Mouse (Mus musculus) lung, embryonic 16.5 days (tissue): ENCODE results near the gene Gm49711. TPM values are rescaled to one million over a fixed set of nuclear protein-coding genes. Genes with fewer than 3 reads are reported as not detected.

Source experiments
- ATAC-seq: fragments of 200-750 bp; cut with Nextera tagmentation; 2 replicates; pipeline ENCODE4 v1.8.0; 2017; ENCODE audit warnings: low read depth, mild to moderate bottlenecking, moderate library complexity
- H3K27ac ChIP-seq: fragments of 300-500 bp; sonication (generic); 2 replicates; pipeline ENCODE4 v1.5.1; 2014; ENCODE audit warnings: mild to moderate bottlenecking, control low read depth, low read length
- H3K27me3 ChIP-seq: fragments of 300-500 bp; sonication (generic); 2 replicates; pipeline ENCODE4 v1.6.1; 2014; ENCODE audit warnings: low read depth, low read length, mixed read lengths; ENCODE audit not compliant: control insufficient read depth, insufficient read depth
- H3K36me3 ChIP-seq: fragments of 300-500 bp; sonication (generic); 2 replicates; pipeline ENCODE4 v1.6.1; 2014; ENCODE audit warnings: low read length; ENCODE audit not compliant: control insufficient read depth, insufficient read depth
- H3K4me1 ChIP-seq: fragments of 300-500 bp; sonication (generic); replicated peaks from 2 replicates; pipeline ENCODE4 v1.6.1; 2014; ENCODE audit warnings: low read length, mixed read lengths; ENCODE audit not compliant: control insufficient read depth, insufficient read depth
- H3K4me2 ChIP-seq: fragments of 300-500 bp; sonication (generic); 2 replicates; pipeline ENCODE4 v1.6.1; 2014; ENCODE audit warnings: low read depth, low read length, control low read depth
- H3K4me3 ChIP-seq: fragments of 300-500 bp; sonication (generic); 2 replicates; pipeline ENCODE4 v1.5.1; 2014; ENCODE audit warnings: mild to moderate bottlenecking, low read length, control low read depth
- H3K9ac ChIP-seq: fragments of 300-500 bp; sonication (generic); 2 replicates; pipeline ENCODE4 v1.6.1; 2014; ENCODE audit warnings: low read length, control low read depth
- H3K9me3 ChIP-seq: fragments of 300-500 bp; sonication (generic); 2 replicates; pipeline ENCODE4 v1.6.1; 2016; ENCODE audit warnings: low read length; ENCODE audit not compliant: control insufficient read depth
- WGBS: fragments of 180-500 bp; shearing (Covaris S2); extraction: QIAGEN DNeasy Blood & Tissue Kit; methylation state at CpG from one replicate; pipeline ENCODE4 v1.1.7; 2014; 5-methylcytosine and 5-hydroxymethylcytosine counted together
- polyA plus RNA-seq: library from polyadenylated mRNA; unstranded; fragments of >200 nt; fragmentation: Nextera tagmentation; extraction: Ambion mirVana; gene quantifications from 2 replicates; pipeline ENCODE4 v1.2.1, GENCODE M21; 2015

Gm49711 gene
- polyA plus RNA-seq, 1 experiment from 2014 or later = not detected

GRCm38 (mm10) chr16:92058644-92059620 lies 816 bp downstream of the Gm49711 start:
- Histone ChIP-seq H3K9ac (peak overlapping the region; percentile 79), H3K4me3 (peak overlapping the region; percentile 89), H3K36me3 (no peaks in the 10 kb centered on the region), H3K27me3 (peaks cover 3% of the 10 kb centered on the region; the same call in 1 of the 2 replicates), H3K9me3 (peaks cover 7% of the 10 kb centered on the region), H3K27ac (no peak overlapping the region), H3K4me2 (peak overlapping the region; percentile 97), H3K4me1 (peaks cover 5% of the 10 kb centered on the region; the same call in 1 of the 2 replicates)
- WGBS = 4% methylated on average over 47 of the region's 63 CpGs
- ATAC-seq = peak; percentile 41

- Histone ChIP-seq H3K9me3 (no peaks in the 10 kb centered on the region), H3K4me3 (no peak overlapping the region), H3K27me3 (peaks cover 3% of the 10 kb centered on the region; the same call in 1 of the 2 replicates), H3K27ac (no peak overlapping the region), H3K4me1 (peaks cover 5% of the 10 kb centered on the region; the same call in 1 of the 2 replicates), H3K36me3 (no peaks in the 10 kb centered on the region), H3K4me2 (no peak overlapping the region), H3K9ac (no peak overlapping the region)
- WGBS = 82% methylated on average over 3 of the region's 3 CpGs
- ATAC-seq = no peak
These were observed 2.1 kb downstream of the Gm49711 start for GRCm38 (mm10) chr16:92060213-92060612.

GRCm38 (mm10) chr16:92061586-92061985 lies 3.5 kb downstream of the Gm49711 start:
- Histone ChIP-seq H3K36me3 (no peaks in the 10 kb centered on the region), H3K9me3 (no peaks in the 10 kb centered on the region), H3K4me3 (no peak overlapping the region), H3K9ac (no peak overlapping the region), H3K27ac (no peak overlapping the region), H3K4me2 (no peak overlapping the region), H3K27me3 (no peaks in the 10 kb centered on the region), H3K4me1 (peaks cover 5% of the 10 kb centered on the region; the same call in 1 of the 2 replicates)
- no peak for ATAC-seq
- WGBS = 97% methylated on average over 7 of the region's 7 CpGs

GRCm38 (mm10) chr16:92062832-92063231 lies 4.7 kb downstream of the Gm49711 start:
- Histone ChIP-seq H3K4me3 (no peak overlapping the region), H3K36me3 (no peaks in the 10 kb centered on the region), H3K9ac (no peak overlapping the region), H3K4me1 (peaks cover 3% of the 10 kb centered on the region; the same call in 1 of the 2 replicates), H3K4me2 (no peak overlapping the region), H3K27ac (no peak overlapping the region), H3K27me3 (no peaks in the 10 kb centered on the region), H3K9me3 (no peaks in the 10 kb centered on the region)
- WGBS = 97% methylated on average over 1 of the region's 1 CpGs
- ATAC-seq = no peak

GRCm38 (mm10) chr16:92064801-92065200 lies 6.7 kb downstream of the Gm49711 start:
- Histone ChIP-seq H3K9ac (no peak overlapping the region), H3K27me3 (no peaks in the 10 kb centered on the region), H3K4me1 (no peaks in the 10 kb centered on the region), H3K4me3 (no peak overlapping the region), H3K36me3 (no peaks in the 10 kb centered on the region), H3K4me2 (no peak overlapping the region), H3K27ac (no peak overlapping the region), H3K9me3 (no peaks in the 10 kb centered on the region)
- WGBS = 80% methylated on average over 2 of the region's 2 CpGs
- ATAC-seq = no peak

- 78% methylated on average over 8 of the region's 8 CpGs for WGBS
- Histone ChIP-seq H3K4me3 (no peak overlapping the region), H3K4me2 (no peak overlapping the region), H3K27ac (no peak overlapping the region), H3K9me3 (no peaks in the 10 kb centered on the region), H3K4me1 (no peaks in the 10 kb centered on the region), H3K9ac (no peak overlapping the region), H3K27me3 (no peaks in the 10 kb centered on the region), H3K36me3 (no peaks in the 10 kb centered on the region; the same call in 1 of the 2 replicates)
- no peak for ATAC-seq
These were observed 12.2 kb downstream of the Gm49711 start for GRCm38 (mm10) chr16:92070338-92070737.

- H3K27ac ChIP-seq = no peak overlapping the region
- WGBS = 80% methylated on average over 8 of the region's 8 CpGs
- no peak overlapping the region for H3K9ac ChIP-seq
- H3K27me3 ChIP-seq = no peaks in the 10 kb centered on the region
- H3K9me3 ChIP-seq = no peaks in the 10 kb centered on the region
- no peak for ATAC-seq
- H3K4me3 ChIP-seq = no peak overlapping the region
- H3K4me1 ChIP-seq = no peaks in the 10 kb centered on the region
- H3K36me3 ChIP-seq = no peaks in the 10 kb centered on the region
- no peak overlapping the region for H3K4me2 ChIP-seq
These were observed 18.7 kb downstream of the Gm49711 start for GRCm38 (mm10) chr16:92076797-92077196.

GRCm38 (mm10) chr16:92083771-92084453 lies 25.8 kb downstream of the Gm49711 start:
- no peak for ATAC-seq
- no peaks in the 10 kb centered on the region for H3K27me3 ChIP-seq
- H3K9me3 ChIP-seq = no peaks in the 10 kb centered on the region
- no peak overlapping the region for H3K27ac ChIP-seq
- H3K4me2 ChIP-seq = no peak overlapping the region
- no peak overlapping the region for H3K4me3 ChIP-seq
- 74% methylated on average over 10 of the region's 10 CpGs for WGBS
- H3K36me3 ChIP-seq = no peaks in the 10 kb centered on the region
- H3K9ac ChIP-seq = no peak overlapping the region
- H3K4me1 ChIP-seq = no peaks in the 10 kb centered on the region

GRCm38 (mm10) chr16:92089225-92089624 lies 31.1 kb downstream of the Gm49711 start:
- Histone ChIP-seq H3K4me1 (no peaks in the 10 kb centered on the region), H3K27me3 (no peaks in the 10 kb centered on the region), H3K36me3 (no peaks in the 10 kb centered on the region), H3K4me2 (no peak overlapping the region), H3K9me3 (no peaks in the 10 kb centered on the region), H3K9ac (no peak overlapping the region), H3K27ac (no peak overlapping the region), H3K4me3 (no peak overlapping the region)
- no peak for ATAC-seq
- 65% methylated on average over 3 of the region's 3 CpGs for WGBS
